Mouse (Mus musculus): Measurements from ENCODE around the gene Maml2.

DNA sequence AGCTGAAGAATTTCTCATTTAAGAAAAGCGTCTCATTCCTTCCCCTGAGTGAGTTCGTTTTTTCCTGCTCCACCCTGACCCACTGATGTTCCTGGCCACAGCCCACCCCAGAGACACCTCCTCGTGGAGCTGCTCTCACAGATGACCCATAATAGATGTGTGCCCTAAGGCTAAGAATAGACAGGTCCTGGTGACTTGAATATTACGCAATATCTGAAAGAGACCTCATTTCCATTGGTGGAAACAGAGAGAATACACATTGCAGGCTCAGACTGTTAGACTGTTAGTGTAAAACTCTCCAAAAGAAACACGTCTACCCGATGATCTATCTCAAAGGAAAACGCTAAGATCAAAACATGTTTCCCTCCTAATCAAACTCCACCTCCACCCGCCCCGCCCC lies 391.2 kb downstream of the Maml2 start:
- TF ChIP-seq ZC3H11A (IDR thresholded peaks at IDR 0.05; ENCODE audit: borderline replicate concordance, low read depth, low read length) = no peak
- TF ChIP-seq CHD2 (IDR thresholded peaks at IDR 0.05; ENCODE audit: low read depth, low read length) = no peak
- no peak for TF ChIP-seq ZNF384 (IDR thresholded peaks at IDR 0.05; ENCODE audit: low read depth, low read length)
- TF ChIP-seq HCFC1 (IDR thresholded peaks at IDR 0.05; ENCODE audit: borderline replicate concordance, insufficient read depth, low read length) = no peak
